Mouse (Mus musculus): Measurements from ENCODE around the gene Spata31d1c. TPM values are rescaled to one million over a fixed set of nuclear protein-coding genes. Genes with fewer than 3 reads are reported as not detected.

Gene Spata31d1c
- total and polyA plus RNA-seq, 3 experiments, result not detected

- Histone ChIP-seq H3K4me3 (ENCODE audit: control insufficient read depth in 1 of 2, insufficient read depth in 1 of 2, low read depth in 2 of 2, low read length in 2 of 2) (no peak overlapping the region), H3K36me3 (ENCODE audit: control insufficient read depth in 1 of 2, insufficient read depth in 2 of 2, low read length in 2 of 2) (no peaks in the 10 kb centered on the region), H3K9ac (ENCODE audit: control insufficient read depth, low read depth, low read length, poor library complexity, severe bottlenecking) (no peak overlapping the region), H3K4me1 (ENCODE audit: control insufficient read depth in 1 of 2, insufficient read depth in 2 of 2, low read length in 2 of 2) (no peaks in the 10 kb centered on the region), H3K27me3 (ENCODE audit: control insufficient read depth in 1 of 2, insufficient read depth in 2 of 2, low read length in 2 of 2) (no peaks in the 10 kb centered on the region), H3K27ac (ENCODE audit: control insufficient read depth, low read depth, low read length) (no peak overlapping the region), H3K9me3 (replicated peaks; ENCODE audit: insufficient read depth, low read length) (no peaks in the 10 kb centered on the region), H3K79me2 (ENCODE audit: control insufficient read depth, insufficient read depth, low read length, poor library complexity) (no peaks in the 10 kb centered on the region)
- peak; percentile 44 for DNase-seq (ENCODE audit: low read depth, low spot score)
- TF ChIP-seq E2F4 (IDR thresholded peaks at IDR 0.05; ENCODE audit: borderline replicate concordance, low read depth, low read length) (no peak), GATA1 (IDR thresholded peaks at IDR 0.05; ENCODE audit: low read depth, low read length) (no peak), RAD21 (IDR thresholded peaks at IDR 0.05; ENCODE audit: low read depth, low read length) (peak; percentile 71), UBTF (IDR thresholded peaks at IDR 0.05; ENCODE audit: borderline replicate concordance, insufficient read depth, low read depth, low read length) (no peak), ZC3H11A (IDR thresholded peaks at IDR 0.05; ENCODE audit: low read depth, low read length) (peak; percentile 39; the same call in 1 of the 2 replicates), MXI1 (IDR thresholded peaks at IDR 0.05; ENCODE audit: low read depth, low read length) (no peak), GABPA (IDR thresholded peaks at IDR 0.05; ENCODE audit: low read depth, low read length) (no peak), MAFK (IDR thresholded peaks at IDR 0.05; ENCODE audit: borderline replicate concordance, low read depth, low read length) (no peak), MYB (IDR thresholded peaks at IDR 0.05; ENCODE audit: low read depth, low read length) (no peak), CTCF (IDR thresholded peaks at IDR 0.05 in 2 of 3, conservative IDR thresholded peaks at IDR 0.05 in 1 of 3; ENCODE audit: control insufficient read depth in 1 of 3, insufficient read depth in 1 of 3, low read depth in 2 of 3, low read length in 3 of 3, poor library complexity in 1 of 3, severe bottlenecking in 1 of 3) (peak in 1 of 3 experiments; percentile 64; a peak in 2 of 6 replicates), MAZ (IDR thresholded peaks at IDR 0.05; ENCODE audit: low read depth, low read length) (no peak), SMC3 (IDR thresholded peaks at IDR 0.05; ENCODE audit: low read depth, low read length) (peak; percentile 83)
These were observed 2.2 kb downstream of the Spata31d1c start for GRCm38 (mm10) chr13:65035057-65035456.

GRCm38 (mm10) chr13:65052660-65053059 is 19.8 kb downstream of the Spata31d1c start, which contains the start of gene Prss47:
TSS of gene Prss47 (minus strand) at chr13:65052760.
- Histone ChIP-seq H3K27ac (ENCODE audit: control insufficient read depth, low read depth, low read length) (no peak within 1 kb of the TSS), H3K4me3 (ENCODE audit: control insufficient read depth in 1 of 2, insufficient read depth in 1 of 2, low read depth in 2 of 2, low read length in 2 of 2) (no peak within 1 kb of the TSS), H3K27me3 (ENCODE audit: control insufficient read depth in 1 of 2, insufficient read depth in 2 of 2, low read length in 2 of 2) (no peaks in the 10 kb centered on the region), H3K4me1 (ENCODE audit: control insufficient read depth in 1 of 2, insufficient read depth in 2 of 2, low read length in 2 of 2) (no peaks in the 10 kb centered on the region), H3K9ac (ENCODE audit: control insufficient read depth, low read depth, low read length, poor library complexity, severe bottlenecking) (no peak within 1 kb of the TSS), H3K9me3 (replicated peaks; ENCODE audit: insufficient read depth, low read length) (no peaks in the 10 kb centered on the region), H3K79me2 (ENCODE audit: control insufficient read depth, insufficient read depth, low read length, poor library complexity) (no peaks in the 10 kb centered on the region), H3K36me3 (ENCODE audit: control insufficient read depth in 1 of 2, insufficient read depth in 2 of 2, low read length in 2 of 2) (no peaks in the 10 kb centered on the region; a peak in 1 of 4 replicates)
- no peak for TF ChIP-seq KAT2A (conservative IDR thresholded peaks at IDR 0.05; ENCODE audit: low read depth, low read length)
- no peak for TF ChIP-seq MYB (IDR thresholded peaks at IDR 0.05; ENCODE audit: low read depth, low read length)
- no peak for TF ChIP-seq CHD2 (IDR thresholded peaks at IDR 0.05; ENCODE audit: low read length)
- TF ChIP-seq POLR2AphosphoS5 (IDR thresholded peaks at IDR 0.05; ENCODE audit: borderline replicate concordance, low read depth, low read length), result no peak
- TF ChIP-seq ETS1 (IDR thresholded peaks at IDR 0.05; ENCODE audit: low read depth, low read length), result no peak
- TF ChIP-seq RCOR1 (IDR thresholded peaks at IDR 0.05; ENCODE audit: low read depth, low read length), result no peak
- no peak for TF ChIP-seq ELF1 (IDR thresholded peaks at IDR 0.05; ENCODE audit: low read depth, low read length)
- TF ChIP-seq POLR2A (IDR thresholded peaks at IDR 0.05; ENCODE audit: control insufficient read depth in 1 of 2, insufficient read depth in 1 of 2, low read depth in 1 of 2, low read length in 2 of 2, poor library complexity in 1 of 2), result no peak
- no peak for TF ChIP-seq ZKSCAN1 (IDR thresholded peaks at IDR 0.05; ENCODE audit: low read depth, low read length)
- no peak for TF ChIP-seq CHD1 (IDR thresholded peaks at IDR 0.05; ENCODE audit: low read depth, low read length)
- TF ChIP-seq POLR2AphosphoS2 (IDR thresholded peaks at IDR 0.05; ENCODE audit: low read length), result no peak
- no peak for TF ChIP-seq MAX (IDR thresholded peaks at IDR 0.05; ENCODE audit: low read length)
- DNase-seq (ENCODE audit: low read depth, low spot score), result no peak

Data from MEL (cell line).